Mouse (Mus musculus) right cerebral cortex, postnatal 14 days (tissue): ENCODE measurements at regions not wholly inside any gene's neighbourhood (a gene's known extent, or its start where the extent isn't known, plus 50 kb on each side); places are given as distances from the start of the nearest gene placed in this dataset.

Experiments
- DNase-seq: peaks from one replicate; pipeline ENCODE4 v3.0.0; 2022

- DNase-seq: no peak
These were observed 373.8 kb upstream of the Gm10131 start for GRCm38 (mm10) chr8:34485346-34485745.

- no peak for DNase-seq
These were observed 373.2 kb upstream of the Gm10131 start for GRCm38 (mm10) chr8:34484551-34485335.

- no peak for DNase-seq
These were observed 371.7 kb upstream of the Gm10131 start for GRCm38 (mm10) chr8:34483212-34483611.

- DNase-seq: no peak
These were observed 371.1 kb upstream of the Gm10131 start for GRCm38 (mm10) chr8:34482676-34483075.

- no peak for DNase-seq
These were observed 369.0 kb upstream of the Gm10131 start for GRCm38 (mm10) chr8:34480496-34480895.

GRCm38 (mm10) chr8:34478891-34479290 is 367.4 kb upstream of the Gm10131 start:
- no peak for DNase-seq

- no peak for DNase-seq
These were observed 366.9 kb upstream of the Gm10131 start for GRCm38 (mm10) chr8:34478465-34478864.

- DNase-seq: no peak
These were observed 364.7 kb upstream of the Gm10131 start for GRCm38 (mm10) chr8:34476146-34476820.

GRCm38 (mm10) chr8:34474593-34474992 is 363.1 kb upstream of the Gm10131 start:
- DNase-seq: no peak

GRCm38 (mm10) chr8:34473769-34474168 is 362.2 kb upstream of the Gm10131 start:
- no peak for DNase-seq

GRCm38 (mm10) chr8:34473301-34473700 is 361.8 kb upstream of the Gm10131 start:
- DNase-seq: no peak

GRCm38 (mm10) chr8:34472846-34473245 is 361.3 kb upstream of the Gm10131 start:
- no peak for DNase-seq

- DNase-seq: no peak
These were observed 360.9 kb upstream of the Gm10131 start for GRCm38 (mm10) chr8:34472434-34472833.

- DNase-seq: no peak
These were observed 357.6 kb upstream of the Gm10131 start for GRCm38 (mm10) chr8:34469091-34469490.

- DNase-seq: no peak
These were observed 355.3 kb upstream of the Gm10131 start for GRCm38 (mm10) chr8:34466786-34467364.

GRCm38 (mm10) chr8:34465398-34465797 is 353.9 kb upstream of the Gm10131 start:
- DNase-seq: no peak

- DNase-seq: no peak
These were observed 350.7 kb upstream of the Gm10131 start for GRCm38 (mm10) chr8:34462262-34462661.

GRCm38 (mm10) chr8:34458300-34458699 is 346.8 kb upstream of the Gm10131 start:
- no peak for DNase-seq

GRCm38 (mm10) chr8:34456543-34456942 is 345.0 kb upstream of the Gm10131 start:
- DNase-seq: no peak

- no peak for DNase-seq
These were observed 343.8 kb upstream of the Gm10131 start for GRCm38 (mm10) chr8:34455376-34455775.

- DNase-seq: no peak
These were observed 341.3 kb upstream of the Gm10131 start for GRCm38 (mm10) chr8:34452811-34453210.

- DNase-seq: no peak
These were observed 339.9 kb upstream of the Gm10131 start for GRCm38 (mm10) chr8:34451211-34452000.

- DNase-seq: no peak
These were observed 338.0 kb upstream of the Gm10131 start for GRCm38 (mm10) chr8:34449391-34450044.
